Mouse (Mus musculus): ENCODE results near the gene Pjvk. TPM values are rescaled to one million over a fixed set of nuclear protein-coding genes. Genes with fewer than 3 reads are reported as not detected.

The Pjvk gene
- polyA plus RNA-seq, 1 experiment from 2014 or later: 0.63 TPM

GRCm38 (mm10) chr2:76693765-76694164, 45.5 kb downstream of the Pjvk start:
- Histone ChIP-seq H3K27ac (ENCODE audit: low read length) (no peak overlapping the region), H3K9ac (ENCODE audit: low read length) (no peak overlapping the region), H3K4me2 (ENCODE audit: low read depth, low read length) (no peak overlapping the region), H3K4me1 (replicated peaks; ENCODE audit: control insufficient read depth, insufficient read depth, low read length) (no peaks in the 10 kb centered on the region), H3K4me3 (ENCODE audit: low read length) (no peak overlapping the region), H3K9me3 (ENCODE audit: control insufficient read depth, low read length) (no peaks in the 10 kb centered on the region), H3K27me3 (ENCODE audit: control insufficient read depth, insufficient read depth, low read depth, low read length) (no peaks in the 10 kb centered on the region), H3K36me3 (ENCODE audit: control insufficient read depth, insufficient read depth, low read length) (peaks cover 10% of the 10 kb centered on the region)
- 88% methylated on average over 5 of the region's 5 CpGs for WGBS
- no peak for ATAC-seq (ENCODE audit: low read depth)

GRCm38 (mm10) chr2:76695290-76695689, 47.0 kb downstream of the Pjvk start:
- 62% methylated on average over 6 of the region's 6 CpGs for WGBS
- peaks cover 9% of the 10 kb centered on the region for H3K36me3 ChIP-seq (ENCODE audit: control insufficient read depth, insufficient read depth, low read length)

GRCm38 (mm10) chr2:76702188-76702587, 53.9 kb downstream of the Pjvk start:
- Histone ChIP-seq H3K36me3 (ENCODE audit: control insufficient read depth, insufficient read depth, low read length) (peaks cover 2% of the 10 kb centered on the region; the same call in 1 of the 2 replicates), H3K9ac (ENCODE audit: low read length) (no peak overlapping the region), H3K9me3 (ENCODE audit: control insufficient read depth, low read length) (no peaks in the 10 kb centered on the region), H3K4me3 (ENCODE audit: low read length) (no peak overlapping the region), H3K4me2 (ENCODE audit: low read depth, low read length) (no peak overlapping the region), H3K27me3 (ENCODE audit: control insufficient read depth, insufficient read depth, low read depth, low read length) (no peaks in the 10 kb centered on the region), H3K4me1 (replicated peaks; ENCODE audit: control insufficient read depth, insufficient read depth, low read length) (no peaks in the 10 kb centered on the region), H3K27ac (ENCODE audit: low read length) (no peak overlapping the region)
- WGBS: 85% methylated on average over 3 of the region's 3 CpGs
- no peak for ATAC-seq (ENCODE audit: low read depth)

More at GRCm38 (mm10) chr2:76695290-76695689, 47.0 kb downstream of the Pjvk start:
- Histone ChIP-seq H3K9me3 (ENCODE audit: control insufficient read depth, low read length) (no peaks in the 10 kb centered on the region), H3K27ac (ENCODE audit: low read length) (no peak overlapping the region), H3K4me1 (replicated peaks; ENCODE audit: control insufficient read depth, insufficient read depth, low read length) (no peaks in the 10 kb centered on the region), H3K4me3 (ENCODE audit: low read length) (no peak overlapping the region), H3K27me3 (ENCODE audit: control insufficient read depth, insufficient read depth, low read depth, low read length) (no peaks in the 10 kb centered on the region), H3K9ac (ENCODE audit: low read length) (no peak overlapping the region), H3K4me2 (ENCODE audit: low read depth, low read length) (no peak overlapping the region)
- ATAC-seq (ENCODE audit: low read depth): peak; percentile 34; the same call in 1 of the 2 replicates

GRCm38 (mm10) chr2:76702751-76703150, 54.5 kb downstream of the Pjvk start:
- 70% methylated on average over 5 of the region's 5 CpGs for WGBS
- H3K4me3 ChIP-seq (ENCODE audit: low read length): no peak overlapping the region
- H3K36me3 ChIP-seq (ENCODE audit: control insufficient read depth, insufficient read depth, low read length): peaks cover 2% of the 10 kb centered on the region; the same call in 1 of the 2 replicates
- no peaks in the 10 kb centered on the region for H3K9me3 ChIP-seq (ENCODE audit: control insufficient read depth, low read length)
- ATAC-seq (ENCODE audit: low read depth): no peak
- H3K27ac ChIP-seq (ENCODE audit: low read length): no peak overlapping the region
- H3K4me1 ChIP-seq (replicated peaks; ENCODE audit: control insufficient read depth, insufficient read depth, low read length): no peaks in the 10 kb centered on the region
- H3K27me3 ChIP-seq (ENCODE audit: control insufficient read depth, insufficient read depth, low read depth, low read length): no peaks in the 10 kb centered on the region
- H3K9ac ChIP-seq (ENCODE audit: low read length): no peak overlapping the region
- H3K4me2 ChIP-seq (ENCODE audit: low read depth, low read length): no peak overlapping the region

GRCm38 (mm10) chr2:76705655-76706054, 57.4 kb downstream of the Pjvk start:
- H3K27me3 ChIP-seq (ENCODE audit: control insufficient read depth, insufficient read depth, low read depth, low read length): no peaks in the 10 kb centered on the region
- peaks cover 11% of the 10 kb centered on the region for H3K9me3 ChIP-seq (ENCODE audit: control insufficient read depth, low read length)
- 84% methylated on average over 13 of the region's 13 CpGs for WGBS
- no peak overlapping the region for H3K9ac ChIP-seq (ENCODE audit: low read length)
- ATAC-seq (ENCODE audit: low read depth): no peak
- no peaks in the 10 kb centered on the region for H3K4me1 ChIP-seq (replicated peaks; ENCODE audit: control insufficient read depth, insufficient read depth, low read length)
- H3K27ac ChIP-seq (ENCODE audit: low read length): no peak overlapping the region
- H3K4me3 ChIP-seq (ENCODE audit: low read length): no peak overlapping the region
- no peak overlapping the region for H3K4me2 ChIP-seq (ENCODE audit: low read depth, low read length)
- peaks cover 11% of the 10 kb centered on the region for H3K36me3 ChIP-seq (ENCODE audit: control insufficient read depth, insufficient read depth, low read length)

Other genes starting within 250 kb of the Pjvk start
- 20.9 and 24.1 TPM in 2 replicates for gene Osbpl6, start 242.0 kb upstream of the Pjvk start, polyA plus RNA-seq (2015; fragmentation: Nextera tagmentation; extraction: Ambion mirVana)
- gene Prkra, start 461 bp upstream of the Pjvk start, polyA plus RNA-seq (2015; fragmentation: Nextera tagmentation; extraction: Ambion mirVana): 63.9 and 67.5 TPM in 2 replicates
- gene Fkbp7, start 24.6 kb downstream of the Pjvk start, polyA plus RNA-seq (2015; fragmentation: Nextera tagmentation; extraction: Ambion mirVana): 73.5 and 79.7 TPM in 2 replicates
- gene Plekha3, start 26.8 kb downstream of the Pjvk start, polyA plus RNA-seq (2015; fragmentation: Nextera tagmentation; extraction: Ambion mirVana): 3.9 TPM in 2 replicates

Data from lung, embryonic 16.5 days (tissue).